In genomic region chr5:135960909-135961635, GRCm38 (mm10) we compare ENCODE assay signal across 8 mouse cellular contexts. TPM values are rescaled to one million over a fixed set of nuclear protein-coding genes. Genes with fewer than 3 reads are reported as not detected.
DNase-seq lines count a peak whose midpoint lies in the region; ATAC-seq lines count a peak whose summit lies in the region.
"Had no signal": no experiment of that assay in that cellular context is flagged by ENCODE, and none has a peak within 500 bp of the region (broad histone marks: within the 10 kb centered on the region; RNA-seq: fewer than 3 reads in every experiment).

No protein-coding gene starts in this region.

- no peaks in the 10 kb centered on the region for H3K27me3 ChIP-seq in kidney, embryonic 15.5 days
- H3K27me3 ChIP-seq in embryonic facial prominence, embryonic 12.5 days, result peaks cover 7% of the 10 kb centered on the region; the same call in 1 of the 2 replicates
- no peaks in the 10 kb centered on the region for H3K27me3 ChIP-seq in intestine, embryonic 14.5 days (replicated peaks; ENCODE audit: control insufficient read depth, insufficient read depth, low read length)
- H3K27me3 ChIP-seq in midbrain, embryonic 16.5 days (ENCODE audit: control insufficient read depth, insufficient read depth, low read depth, low read length), result no peaks in the 10 kb centered on the region

- peaks cover 47% of the 10 kb centered on the region for H3K4me1 ChIP-seq in kidney, embryonic 15.5 days
- H3K4me1 ChIP-seq in embryonic facial prominence, embryonic 12.5 days, result peaks cover 8% of the 10 kb centered on the region; the same call in 1 of the 2 replicates
- H3K4me1 ChIP-seq in intestine, embryonic 14.5 days (replicated peaks; ENCODE audit: control insufficient read depth, insufficient read depth, low read length), result peaks cover 12% of the 10 kb centered on the region
- peaks cover 17% of the 10 kb centered on the region; the same call in 1 of the 2 replicates for H3K4me1 ChIP-seq in midbrain, embryonic 16.5 days (ENCODE audit: control insufficient read depth, insufficient read depth, low read length)

- no peak for DNase-seq in kidney, postnatal 36 days
- no peak for DNase-seq in intestine, embryonic 14.5 days (ENCODE audit: low spot score)
- no peak for DNase-seq in left cerebral cortex, adult 8-10 months (ENCODE audit: low spot score in 2 of 2)
- no peak for DNase-seq in layer of hippocampus, adult 8-10 months (ENCODE audit: low spot score in 2 of 2)

- ATAC-seq in kidney, embryonic 15.5 days (replicated peaks; ENCODE audit: low FRiP score), result no peak
- ATAC-seq in embryonic facial prominence, embryonic 12.5 days (ENCODE audit: insufficient number of reproducible peaks, insufficient read depth, low FRiP score, low TSS enrichment), result no peak
- no peak for ATAC-seq in intestine, embryonic 14.5 days (replicated peaks; ENCODE audit: low FRiP score, low TSS enrichment, low read depth)
- ATAC-seq in midbrain, embryonic 16.5 days, result no peak

- H3K4me2 ChIP-seq in kidney, embryonic 15.5 days, result peak overlapping the region; percentile 96
- 0 out of 2 replicates have a peak overlapping the region, but pooled peaks have one; percentile 86 for H3K4me2 ChIP-seq in embryonic facial prominence, embryonic 12.5 days (replicated peaks)
- H3K4me2 ChIP-seq in intestine, embryonic 14.5 days (ENCODE audit: low read length), result no peak overlapping the region
- H3K4me2 ChIP-seq in midbrain, embryonic 16.5 days (ENCODE audit: low read length), result no peak overlapping the region

- no peaks in the 10 kb centered on the region for H3K36me3 ChIP-seq in kidney, embryonic 15.5 days
- H3K36me3 ChIP-seq in embryonic facial prominence, embryonic 12.5 days, result no peaks in the 10 kb centered on the region
- no peaks in the 10 kb centered on the region for H3K36me3 ChIP-seq in intestine, embryonic 14.5 days (ENCODE audit: control insufficient read depth, insufficient read depth, low read length)
- H3K36me3 ChIP-seq in midbrain, embryonic 16.5 days (ENCODE audit: control insufficient read depth, insufficient read depth, low read length), result no peaks in the 10 kb centered on the region

- 96% methylated on average over 15 of the region's 15 CpGs for WGBS in kidney, embryonic 15.5 days
- 94% methylated on average over 15 of the region's 15 CpGs for WGBS in embryonic facial prominence, embryonic 12.5 days
- WGBS in intestine, embryonic 14.5 days, result 96% methylated on average over 15 of the region's 15 CpGs
- 97% methylated on average over 15 of the region's 15 CpGs for WGBS in midbrain, embryonic 16.5 days

- no peaks in the 10 kb centered on the region for H3K9me3 ChIP-seq in kidney, embryonic 15.5 days (replicated peaks)
- H3K9me3 ChIP-seq in embryonic facial prominence, embryonic 12.5 days, result no peaks in the 10 kb centered on the region
- no peaks in the 10 kb centered on the region for H3K9me3 ChIP-seq in intestine, embryonic 14.5 days (ENCODE audit: control insufficient read depth, low read length)
- H3K9me3 ChIP-seq in midbrain, embryonic 16.5 days (replicated peaks; ENCODE audit: control insufficient read depth, low read length, poor library complexity, severe bottlenecking), result no peaks in the 10 kb centered on the region

- H3K9ac ChIP-seq in kidney, embryonic 15.5 days, result no peak overlapping the region
- no peak overlapping the region for H3K9ac ChIP-seq in embryonic facial prominence, embryonic 12.5 days
- no peak overlapping the region for H3K9ac ChIP-seq in intestine, embryonic 14.5 days (ENCODE audit: low read length)
- no peak overlapping the region for H3K9ac ChIP-seq in midbrain, embryonic 16.5 days (ENCODE audit: low read depth, low read length)

- no peak overlapping the region for H3K4me3 ChIP-seq in kidney, embryonic 15.5 days (replicated peaks)
- no peak overlapping the region for H3K4me3 ChIP-seq in embryonic facial prominence, embryonic 12.5 days
- no peak overlapping the region for H3K4me3 ChIP-seq in intestine, embryonic 14.5 days (ENCODE audit: low read depth, low read length)
- H3K4me3 ChIP-seq in midbrain, embryonic 16.5 days (ENCODE audit: low read depth, low read length), result no peak overlapping the region

- H3K27ac ChIP-seq in kidney, embryonic 15.5 days, result peak overlapping the region; percentile 97; the same call in 1 of the 2 replicates
- no peak overlapping the region for H3K27ac ChIP-seq in embryonic facial prominence, embryonic 12.5 days
- H3K27ac ChIP-seq in intestine, embryonic 14.5 days (ENCODE audit: low read depth), result peak overlapping the region; percentile 95; the same call in 1 of the 2 replicates
- peak overlapping the region; percentile 96 for H3K27ac ChIP-seq in midbrain, embryonic 16.5 days (ENCODE audit: low read length)

RNA-seq across cellular contexts. Expression of gene Ssc4d, which starts 13.3 kb away (rescaled TPM):
- 9.6 and 10.1 TPM in 2 replicates for polyA plus RNA-seq in kidney, embryonic 15.5 days (2015; fragmentation: Nextera tagmentation; extraction: Ambion mirVana)
- 4.7 and 5.1 TPM in 2 replicates for polyA plus RNA-seq in embryonic facial prominence, embryonic 12.5 days (2016; fragmentation: Nextera tagmentation; extraction: Ambion mirVana)
- polyA plus RNA-seq in intestine, embryonic 14.5 days (2014; fragmentation: Nextera tagmentation; extraction: Ambion mirVana), result 2.1 and 2.9 TPM in 2 replicates
- 1.8 and 1.9 TPM in 2 replicates for polyA plus RNA-seq in midbrain, embryonic 16.5 days (2015; fragmentation: Nextera tagmentation; extraction: Ambion mirVana)
- 1 to 10 TPM; 1.3 to 2.8 (median 2.0) TPM for total RNA-seq in left cerebral cortex, adult 8-10 months (2022)
- 1 to 10 TPM in 2 of 4 experiments, under 1 TPM in 2; 0.76 to 1.7 (median 0.99) TPM for total RNA-seq in layer of hippocampus, adult 8-10 months (2022)

RNA-seq across cellular contexts. Expression of gene Zp3, which starts 18.8 kb away (rescaled TPM):
- 0.30 TPM in 1 of 2 replicates, not detected in the other for polyA plus RNA-seq in kidney, embryonic 15.5 days (2015; fragmentation: Nextera tagmentation; extraction: Ambion mirVana)
- 0.12 TPM in 1 of 2 replicates, not detected in the other for polyA plus RNA-seq in embryonic facial prominence, embryonic 12.5 days (2016; fragmentation: Nextera tagmentation; extraction: Ambion mirVana)
- not detected in 2 replicates for polyA plus RNA-seq in intestine, embryonic 14.5 days (2014; fragmentation: Nextera tagmentation; extraction: Ambion mirVana)
- polyA plus RNA-seq in midbrain, embryonic 16.5 days (2015; fragmentation: Nextera tagmentation; extraction: Ambion mirVana), result 0.23 TPM in 1 of 2 replicates, not detected in the other
- not detected for total RNA-seq in left cerebral cortex, adult 8-10 months (2022)
- total RNA-seq in layer of hippocampus, adult 8-10 months (2022), result not detected
- total RNA-seq: hematopoietic stem cell, adult 5-6 weeks had no signal

RNA-seq across cellular contexts. Expression of gene Ywhag, which starts 26.7 kb away (rescaled TPM):
- 179 and 189 TPM in 2 replicates for polyA plus RNA-seq in kidney, embryonic 15.5 days (2015; fragmentation: Nextera tagmentation; extraction: Ambion mirVana)
- polyA plus RNA-seq in embryonic facial prominence, embryonic 12.5 days (2016; fragmentation: Nextera tagmentation; extraction: Ambion mirVana), result 221 and 228 TPM in 2 replicates
- 93.3 and 95.7 TPM in 2 replicates for polyA plus RNA-seq in intestine, embryonic 14.5 days (2014; fragmentation: Nextera tagmentation; extraction: Ambion mirVana)
- polyA plus RNA-seq in midbrain, embryonic 16.5 days (2015; fragmentation: Nextera tagmentation; extraction: Ambion mirVana), result 1,035 and 1,054 TPM in 2 replicates
- total RNA-seq in left cerebral cortex, adult 8-10 months (2022), result 1,000 to 10,000 TPM; 1,072 to 1,089 (median 1,074) TPM
- 1,000 to 10,000 TPM; 1,040 to 1,170 (median 1,116) TPM for total RNA-seq in layer of hippocampus, adult 8-10 months (2022)

RNA-seq across cellular contexts. Expression of gene Dtx2, which starts 33.5 kb away (rescaled TPM):
- 29.4 and 29.9 TPM in 2 replicates for polyA plus RNA-seq in kidney, embryonic 15.5 days (2015; fragmentation: Nextera tagmentation; extraction: Ambion mirVana)
- polyA plus RNA-seq in embryonic facial prominence, embryonic 12.5 days (2016; fragmentation: Nextera tagmentation; extraction: Ambion mirVana), result 33.8 and 38.9 TPM in 2 replicates
- polyA plus RNA-seq in intestine, embryonic 14.5 days (2014; fragmentation: Nextera tagmentation; extraction: Ambion mirVana), result 23.2 and 24.6 TPM in 2 replicates
- polyA plus RNA-seq in midbrain, embryonic 16.5 days (2015; fragmentation: Nextera tagmentation; extraction: Ambion mirVana), result 24.0 and 26.1 TPM in 2 replicates
- total RNA-seq in left cerebral cortex, adult 8-10 months (2022), result 10 to 100 TPM in 1 of 4 experiments, 1 to 10 TPM in 3; 7.5 to 11.3 (median 9.6) TPM
- 10 to 100 TPM in 2 of 4 experiments, 1 to 10 TPM in 2; 8.3 to 11.1 (median 9.8) TPM for total RNA-seq in layer of hippocampus, adult 8-10 months (2022)

Comparison
In these comparisons a context has a peak if more than half of its experiments do, and no peak if none do; other contexts are left out.
1. H3K4me2 ChIP-seq: peak in kidney, embryonic 15.5 days (single experiment) and embryonic facial prominence, embryonic 12.5 days (single experiment); none in intestine, embryonic 14.5 days (single experiment) and midbrain, embryonic 16.5 days (single experiment).